Mouse (Mus musculus) embryonic fibroblast, embryonic 13.5 days (primary cell): ENCODE results near the gene Zfp384.

Experiments
- CTCF ChIP-seq: IDR thresholded peaks from 2 replicates; pipeline ENCODE4 v1.5.1; 2011; ENCODE audit warnings: mild to moderate bottlenecking, control low read depth, low read length, moderate library complexity, borderline replicate concordance; ENCODE audit not compliant: insufficient read depth
- POLR2A ChIP-seq: IDR thresholded peaks from 2 replicates; pipeline ENCODE4 v1.6.1; 2011; ENCODE audit warnings: low read depth, mild to moderate bottlenecking, control low read depth, low read length, moderate library complexity

GRCm38 (mm10) chr6:124998066-124998465 lies 10.9 kb upstream of the Zfp384 start:
- no peak for TF ChIP-seq POLR2A
- TF ChIP-seq CTCF: no peak
